Mouse (Mus musculus): ENCODE data around the gene Olfr681.
"Not testable (repeated sequence)": the region's sequence is repeated elsewhere in the genome, so short reads cannot be mapped to it uniquely, and the experiment has no call there.

Olfr681 gene

GRCm38 (mm10) chr7:105116536-105116935, at the start of gene Olfr681:
Olfr681 (plus strand) TSS chr7:105116836.
- DNase-seq (ENCODE audit: low spot score) = no peak

DNA sequence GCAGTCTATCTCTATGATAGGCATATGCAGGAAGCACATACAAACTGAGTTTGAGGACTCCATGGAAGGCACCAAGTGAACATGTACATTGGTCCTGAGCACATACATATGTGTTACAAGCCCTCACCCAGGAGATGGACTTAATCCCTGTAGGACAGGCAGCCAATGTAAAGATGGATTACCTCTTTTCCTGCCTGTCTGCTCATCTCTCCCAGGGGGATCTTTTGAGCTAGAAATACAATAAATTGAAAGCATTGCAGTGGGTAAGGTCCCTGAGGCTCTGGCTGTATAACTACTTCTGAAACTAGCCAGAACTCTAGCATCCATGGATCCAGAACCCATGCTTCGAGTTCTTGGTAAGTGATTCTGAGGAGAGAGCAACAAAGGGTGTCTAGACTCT, 35.7 kb upstream of the Olfr681 start, which contains the start of gene Olfr679:
TSS of gene Olfr679 (plus strand) at position 301 of the 400 bp plus-strand sequence.
- DNase-seq (ENCODE audit: low spot score) = no peak

DNA sequence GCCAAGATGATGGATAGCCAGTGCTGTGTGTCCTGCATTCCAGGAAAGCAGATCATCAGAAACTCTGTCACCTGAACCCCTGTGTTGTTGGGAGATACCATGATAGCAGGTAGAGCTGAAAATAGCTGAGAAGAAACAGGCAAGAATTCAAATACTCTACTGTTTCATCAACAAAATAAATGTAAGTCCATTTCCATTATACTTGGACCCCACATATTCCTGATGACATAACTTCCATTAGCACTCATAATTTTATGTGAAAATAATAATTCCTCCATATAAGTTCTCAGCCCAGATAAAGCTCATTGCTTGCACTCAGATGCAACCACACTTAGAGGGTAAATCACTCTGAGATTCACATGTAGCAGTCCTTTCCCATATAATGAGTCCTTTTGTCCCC, 23.9 kb upstream of the Olfr681 start, which contains the start of gene Olfr680-ps1:
TSS of gene Olfr680-ps1 (minus strand) at position 101 of the 400 bp plus-strand sequence.
- not testable (repeated sequence) for DNase-seq (ENCODE audit: low spot score)

DNA sequence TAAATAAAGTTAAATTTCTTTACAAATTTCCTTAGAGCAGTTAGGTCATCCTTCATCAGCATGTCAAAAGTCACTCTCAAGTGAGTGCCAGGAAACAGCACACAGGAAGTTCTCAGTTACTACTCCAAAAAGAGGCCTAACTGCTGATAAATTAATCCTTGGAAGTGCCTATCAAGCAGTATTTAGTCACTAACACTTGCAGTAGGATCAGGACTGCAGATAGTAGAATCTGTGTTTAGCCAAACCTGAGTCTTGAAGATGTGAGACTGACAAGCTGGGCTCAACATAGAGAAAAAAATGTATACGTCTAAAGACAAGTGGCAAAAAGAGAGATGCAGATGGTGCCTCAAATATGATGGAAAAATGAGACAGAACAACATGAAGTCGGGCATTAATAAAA, 24.6 kb downstream of the Olfr681 start:
- DNase-seq (ENCODE audit: low spot score) = no peak

GRCm38 (mm10) chr7:105146912-105147311, 30.3 kb downstream of the Olfr681 start, which contains the start of gene Olfr683:
Olfr683 (minus strand) TSS chr7:105147012.
- DNase-seq (ENCODE audit: low spot score) = no peak

- no peak for DNase-seq (ENCODE audit: low spot score)
These were observed 46.9 kb downstream of the Olfr681 start, which contains the start of gene Olfr684 for GRCm38 (mm10) chr7:105163553-105163952. Olfr684 (minus strand) TSS chr7:105163653.

- DNase-seq (ENCODE audit: low spot score) = peak; percentile 4
These were observed 54.1 kb downstream of the Olfr681 start for GRCm38 (mm10) chr7:105170773-105171172.

All from embryo, embryonic 10.5 days (tissue).